Mouse (Mus musculus): ENCODE measurements around the gene Rap1b.
"Not testable (repeated sequence)": the region's sequence is repeated elsewhere in the genome, so short reads cannot be mapped to it uniquely, and the experiment has no call there.

Rap1b gene

GRCm38 (mm10) chr10:117845597-117846259 lies at the start of gene Rap1b:
TSS of gene Rap1b (minus strand) at chr10:117846035.
- peak; percentile 95 for DNase-seq (ENCODE audit: low read depth, low spot score)

GRCm38 (mm10) chr10:117895186-117895585 lies 49.4 kb upstream of the Rap1b start:
- DNase-seq (ENCODE audit: low read depth, low spot score): no peak

GRCm38 (mm10) chr10:117894114-117895035 lies 48.5 kb upstream of the Rap1b start:
- peak; percentile 42 for DNase-seq (ENCODE audit: low read depth, low spot score)

DNA sequence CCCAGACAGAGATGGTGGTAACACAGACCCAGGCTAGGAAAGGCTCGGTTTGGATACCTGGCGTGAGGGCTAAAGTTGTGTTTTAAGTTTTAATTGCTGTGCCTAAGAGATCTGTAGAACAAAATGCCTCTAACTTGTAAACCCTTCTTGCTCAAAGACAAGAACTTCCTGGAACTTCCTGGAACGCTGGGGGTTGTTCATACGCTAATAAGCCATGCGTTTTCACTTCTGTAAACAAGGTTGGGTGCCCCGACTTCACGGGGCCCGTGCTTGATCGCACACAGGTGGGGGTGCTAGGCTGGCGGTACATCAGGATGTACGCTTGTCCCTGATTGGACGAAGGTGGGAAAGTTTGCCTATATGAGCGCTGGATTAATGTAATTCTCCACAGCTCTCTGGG lies 47.3 kb upstream of the Rap1b start:
- DNase-seq (ENCODE audit: low read depth, low spot score): not testable (repeated sequence)

GRCm38 (mm10) chr10:117891327-117891726 lies 45.5 kb upstream of the Rap1b start:
- DNase-seq (ENCODE audit: low read depth, low spot score): peak; percentile 93

- DNase-seq (ENCODE audit: low read depth, low spot score): no peak
These were observed 43.0 kb upstream of the Rap1b start for GRCm38 (mm10) chr10:117888822-117889221.

DNA sequence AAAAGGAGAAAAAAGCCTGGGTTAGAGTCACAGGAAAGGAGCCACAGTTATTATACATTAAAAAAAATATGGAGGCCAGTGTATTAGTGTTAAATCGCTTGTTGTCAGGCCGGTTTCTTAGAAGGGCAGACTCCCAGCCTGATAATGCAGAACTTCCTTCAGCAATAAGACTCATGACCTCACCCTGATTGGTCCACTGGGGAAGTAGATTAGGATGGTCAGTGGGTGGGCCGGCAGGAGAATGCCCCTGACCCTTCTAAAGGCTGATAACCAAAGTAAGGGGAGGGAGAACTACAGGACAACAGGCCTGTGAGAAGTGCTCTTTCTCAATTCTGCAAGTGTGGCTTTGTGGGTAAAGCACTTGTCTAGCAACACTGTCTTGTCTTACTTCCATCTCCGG lies 39.5 kb upstream of the Rap1b start:
- DNase-seq (ENCODE audit: low read depth, low spot score): no peak

DNA sequence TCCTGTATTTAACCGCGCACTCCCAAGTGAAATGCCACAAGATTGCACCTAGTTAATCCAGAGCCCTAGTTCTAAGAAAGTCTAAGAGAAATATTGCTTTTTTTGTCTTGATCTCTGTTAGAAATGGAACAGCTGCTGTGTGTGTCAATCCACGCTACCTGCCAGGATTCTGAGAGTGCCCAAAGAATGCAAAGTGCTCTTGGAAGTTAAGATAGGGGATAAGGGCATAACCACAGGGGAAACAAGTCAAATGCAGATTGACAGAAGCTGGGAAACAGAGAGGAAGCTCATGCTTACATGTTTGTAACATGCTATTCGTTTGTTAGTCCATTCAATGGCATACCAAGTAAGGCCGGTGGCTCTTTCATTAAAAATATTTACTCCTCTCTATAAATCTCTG lies 38.9 kb upstream of the Rap1b start:
- no peak for DNase-seq (ENCODE audit: low read depth, low spot score)

DNA sequence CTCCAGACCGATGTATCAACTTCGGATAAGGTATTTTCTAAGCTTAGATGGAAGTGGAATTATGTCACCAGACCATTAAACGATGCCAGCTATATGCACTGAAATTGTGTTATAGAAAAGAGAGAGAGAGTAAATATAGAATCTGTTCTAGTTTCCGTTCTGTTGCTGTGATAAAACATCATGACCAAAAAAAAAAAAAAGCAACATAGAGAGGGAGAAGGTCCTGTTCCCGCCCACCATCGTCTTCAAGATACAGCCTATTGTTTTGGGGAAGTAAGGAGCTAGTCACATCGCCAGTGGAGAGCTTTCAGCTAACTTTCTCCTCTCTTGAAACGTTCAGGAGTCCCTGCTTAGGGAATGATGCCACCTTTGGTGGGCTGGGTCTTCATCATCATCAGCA lies 37.6 kb upstream of the Rap1b start:
- no peak for DNase-seq (ENCODE audit: low read depth, low spot score)

GRCm38 (mm10) chr10:117878628-117879027 lies 32.8 kb upstream of the Rap1b start:
- DNase-seq (ENCODE audit: low read depth, low spot score): no peak

DNA sequence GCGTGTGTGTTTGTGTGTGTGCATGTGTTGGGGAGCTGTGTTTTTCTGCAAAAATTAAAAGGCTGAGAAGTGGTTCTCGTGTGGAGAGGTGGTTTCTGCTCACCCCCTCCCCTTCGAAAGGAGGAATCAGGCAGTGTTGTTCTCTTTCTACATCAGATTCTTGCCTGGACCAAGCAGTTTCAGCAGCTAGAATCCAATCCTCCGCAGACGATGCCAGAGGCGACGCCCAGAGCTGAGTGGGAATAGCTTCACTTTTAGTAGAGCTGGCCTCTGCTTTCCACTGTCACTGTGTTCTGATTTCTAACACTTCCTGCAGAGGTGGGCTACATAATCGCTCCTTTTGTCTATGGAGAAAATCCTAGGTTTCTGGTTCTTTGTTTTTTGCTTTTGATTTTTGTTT lies 31.0 kb upstream of the Rap1b start:
- DNase-seq (ENCODE audit: low read depth, low spot score): no peak

DNA sequence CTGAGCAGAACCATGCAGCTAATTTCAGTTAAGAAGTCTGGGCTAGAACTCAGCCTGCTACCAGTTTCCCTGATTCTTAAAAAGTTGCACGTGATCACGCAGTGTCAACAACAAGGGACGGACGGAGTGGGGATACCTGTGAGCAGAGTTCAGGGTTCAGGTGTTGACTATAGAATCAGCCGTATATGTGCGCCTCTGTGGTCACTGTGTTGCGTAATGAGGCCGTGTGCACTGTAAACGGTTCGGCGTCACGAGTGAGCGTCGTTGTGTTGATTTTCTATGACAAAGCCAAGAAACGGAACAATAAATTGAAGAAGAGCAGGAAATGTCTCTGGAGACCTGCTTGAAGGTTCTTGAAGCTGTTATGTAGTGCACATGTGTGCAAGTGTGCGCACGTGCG lies 30.6 kb upstream of the Rap1b start:
- DNase-seq (ENCODE audit: low read depth, low spot score): no peak

DNA sequence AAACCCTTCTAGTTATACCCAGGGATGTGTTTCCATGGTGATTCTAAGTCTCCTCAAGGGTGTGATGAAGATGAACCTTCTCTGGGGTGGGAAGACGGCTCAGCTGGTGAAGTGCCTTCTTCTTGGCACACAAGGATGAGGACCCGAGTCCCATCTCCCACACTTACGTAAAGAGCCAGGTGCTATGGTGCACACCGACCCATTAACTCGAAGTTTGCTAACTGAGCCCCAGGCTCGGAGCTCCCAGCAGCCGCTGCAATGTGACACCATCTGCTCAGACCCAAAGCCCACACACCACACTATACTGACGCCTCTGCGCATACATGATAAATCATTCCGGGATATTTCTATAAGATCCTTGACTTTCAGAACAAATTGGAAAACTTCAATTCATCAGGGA lies 29.1 kb upstream of the Rap1b start:
- DNase-seq (ENCODE audit: low read depth, low spot score): no peak

DNA sequence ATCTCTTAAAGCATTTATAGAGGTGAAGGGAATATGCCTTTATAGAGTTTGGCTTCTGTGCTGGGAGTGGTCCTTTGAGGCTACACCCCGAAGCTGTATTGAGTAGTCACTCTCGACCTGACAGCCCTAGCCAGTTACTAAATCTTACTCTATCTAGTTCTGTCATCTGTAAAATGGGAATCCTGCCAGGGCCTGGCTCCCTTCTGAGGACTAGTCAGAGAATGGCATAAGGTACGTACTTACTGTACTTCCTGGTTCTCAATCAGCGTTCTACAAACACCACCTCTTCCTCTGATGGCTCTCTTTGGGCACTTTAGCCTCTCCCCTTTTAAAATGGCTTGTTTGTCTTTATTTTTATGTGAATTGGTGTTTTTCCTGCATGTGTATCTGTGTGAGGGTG lies 28.1 kb upstream of the Rap1b start:
- DNase-seq (ENCODE audit: low read depth, low spot score): no peak

DNA sequence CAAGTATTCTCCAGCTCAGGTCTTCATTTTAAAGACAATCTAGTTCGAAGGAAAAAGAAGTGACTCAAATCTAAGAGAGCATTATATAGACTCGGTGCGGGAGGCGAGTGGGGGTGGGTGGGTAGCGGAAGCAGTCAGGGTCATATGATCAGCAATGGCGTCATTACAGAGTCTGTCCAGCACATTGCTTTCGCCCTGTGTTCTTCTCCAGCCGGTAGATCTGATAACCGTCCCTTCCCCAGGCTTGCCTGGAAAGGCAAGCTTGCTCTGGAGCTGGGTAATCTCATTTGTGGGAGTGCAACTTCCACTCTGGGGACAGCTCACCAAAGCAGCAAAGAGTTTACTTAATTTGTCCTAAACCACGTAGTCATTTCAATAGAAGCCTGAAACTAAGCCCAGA lies 26.6 kb upstream of the Rap1b start:
- DNase-seq (ENCODE audit: low read depth, low spot score): no peak

GRCm38 (mm10) chr10:117867301-117867700 lies 21.5 kb upstream of the Rap1b start:
- DNase-seq (ENCODE audit: low read depth, low spot score): no peak

GRCm38 (mm10) chr10:117866641-117867040 lies 20.8 kb upstream of the Rap1b start:
- DNase-seq (ENCODE audit: low read depth, low spot score): peak; percentile 75

DNA sequence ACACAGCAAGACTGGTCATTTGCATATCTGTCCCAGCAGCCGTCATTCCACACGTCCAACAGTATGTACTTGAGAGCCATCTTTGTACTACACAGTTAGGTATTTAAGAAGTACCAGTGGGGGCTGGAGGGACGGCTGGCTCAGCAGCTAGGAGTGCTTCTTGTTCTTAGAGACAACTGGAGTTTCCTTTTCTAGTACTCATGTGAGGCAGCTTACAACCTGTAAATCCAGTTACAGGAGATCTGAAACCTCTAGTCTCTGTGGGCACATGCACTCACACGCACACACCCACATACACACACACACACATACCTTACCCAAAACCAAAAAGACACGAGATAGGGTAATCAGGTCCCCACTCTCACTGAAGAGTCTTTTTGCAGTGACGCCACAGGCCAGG lies 18.9 kb upstream of the Rap1b start:
- DNase-seq (ENCODE audit: low read depth, low spot score): no peak

GRCm38 (mm10) chr10:117864251-117864650 lies 18.4 kb upstream of the Rap1b start:
- DNase-seq (ENCODE audit: low read depth, low spot score): no peak

- peak; percentile 75 for DNase-seq (ENCODE audit: low read depth, low spot score)
These were observed 16.3 kb upstream of the Rap1b start for GRCm38 (mm10) chr10:117862014-117862580.

DNA sequence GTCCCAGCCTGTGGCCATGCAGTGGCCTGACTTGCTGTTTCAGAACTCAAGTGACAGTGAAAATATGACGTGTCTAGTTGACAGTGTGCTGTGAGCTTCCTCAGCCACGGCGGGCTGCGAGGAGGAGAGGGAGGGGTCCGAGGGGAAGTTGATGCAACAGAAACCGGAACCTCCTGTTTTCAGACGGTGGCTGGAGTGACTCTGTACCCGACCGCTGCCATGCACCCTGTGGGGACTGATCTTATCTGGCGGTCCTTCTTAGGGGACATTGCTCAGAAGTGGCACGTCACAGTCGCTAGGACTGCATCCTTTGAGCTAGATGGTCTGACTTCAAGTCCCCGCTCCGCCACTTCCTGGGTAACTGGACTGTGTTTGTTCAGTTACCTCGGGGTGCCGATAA lies 15.1 kb upstream of the Rap1b start:
- peak; percentile 41 for DNase-seq (ENCODE audit: low read depth, low spot score)

DNA sequence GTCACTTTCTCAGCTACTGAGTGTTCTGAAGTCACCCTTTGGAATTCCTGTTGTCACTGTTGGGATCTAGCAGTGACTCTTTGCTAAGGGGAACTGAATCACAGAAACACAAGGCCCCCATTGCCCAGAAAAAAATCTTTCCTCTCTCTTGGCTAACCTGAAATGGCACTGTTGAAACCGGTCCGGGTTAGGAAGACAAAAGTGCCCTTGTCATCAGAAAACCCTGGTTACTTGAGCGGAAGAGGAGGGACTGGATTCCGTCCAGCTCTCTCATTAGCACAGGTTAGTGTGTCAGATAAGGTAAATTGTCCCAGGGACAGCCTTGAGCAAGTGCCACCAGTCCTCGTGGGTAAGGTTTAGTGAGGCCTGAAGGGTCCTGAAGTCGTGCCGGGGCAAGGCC lies 14.5 kb upstream of the Rap1b start:
- no peak for DNase-seq (ENCODE audit: low read depth, low spot score)

DNA sequence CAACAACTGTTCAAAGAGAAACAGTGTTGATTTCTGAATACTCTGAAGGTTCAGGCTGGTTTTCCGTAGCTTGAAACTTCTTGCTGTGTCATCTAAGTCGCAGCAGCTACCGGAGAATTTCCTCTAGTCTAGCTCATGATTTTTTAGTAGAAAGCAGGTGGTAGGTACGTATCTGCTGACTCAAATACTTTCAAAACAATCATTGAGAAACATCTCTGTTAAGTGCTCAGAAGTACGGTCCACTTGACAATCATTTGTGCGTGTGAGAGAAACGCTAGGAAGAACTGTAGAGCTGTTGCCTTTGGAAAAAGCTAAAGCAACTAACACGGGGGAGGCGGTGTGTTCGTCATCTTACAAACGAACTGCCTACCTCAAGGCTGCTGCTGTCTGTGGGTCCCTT lies 14.0 kb upstream of the Rap1b start:
- no peak for DNase-seq (ENCODE audit: low read depth, low spot score)
